Mouse (Mus musculus): ENCODE data around the gene Psmd12. TPM values are rescaled to one million over a fixed set of nuclear protein-coding genes. Genes with fewer than 3 reads are reported as not detected.
"Not testable (repeated sequence)": the region's sequence is repeated elsewhere in the genome, so short reads cannot be mapped to it uniquely, and the experiment has no call there.

Psmd12 gene
- polyA plus RNA-seq, 1 experiment from 2014 or later: 175 TPM

- Histone ChIP-seq H3K9me3 (no peaks in the 10 kb centered on the region), H3K27ac (no peak overlapping the region), H3K36me3 (no peaks in the 10 kb centered on the region), H3K4me1 (replicated peaks) (peaks cover 15% of the 10 kb centered on the region), H3K27me3 (no peaks in the 10 kb centered on the region), H3K9ac (replicated peaks) (no peak overlapping the region), H3K4me3 (replicated peaks) (no peak overlapping the region), H3K4me2 (replicated peaks) (no peak overlapping the region)
- ATAC-seq: no peak
- 23% methylated on average over 8 of the region's 8 CpGs for WGBS
Observed at GRCm38 (mm10) chr11:107473137-107473820, 6.0 kb upstream of the Psmd12 start.

DNA sequence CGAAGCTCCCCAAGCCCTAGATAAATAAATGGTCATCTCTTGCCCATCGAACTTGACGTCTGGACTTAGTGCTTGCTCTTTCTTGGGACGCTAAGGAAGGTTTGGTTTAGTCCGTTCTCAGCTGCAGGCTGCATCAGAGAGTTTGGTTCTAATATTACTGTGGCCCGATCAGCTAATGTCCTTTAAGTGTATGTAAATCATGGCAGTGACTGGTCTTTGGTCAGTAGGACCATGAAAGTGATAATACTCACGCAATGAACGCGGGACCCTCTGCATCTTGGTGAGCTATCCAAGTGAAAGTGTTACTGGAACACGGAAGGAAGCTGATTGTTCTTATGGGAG is 549 bp downstream of the Psmd12 start:
- Histone ChIP-seq H3K27me3 (no peaks in the 10 kb centered on the region), H3K36me3 (peaks cover 3% of the 10 kb centered on the region), H3K4me1 (replicated peaks) (peaks cover 22% of the 10 kb centered on the region), H3K9me3 (no peaks in the 10 kb centered on the region), H3K4me2 (replicated peaks) (peak overlapping the region; percentile 97), H3K9ac (replicated peaks) (peak overlapping the region; percentile 92), H3K4me3 (replicated peaks) (peak overlapping the region; percentile 95), H3K27ac (peak overlapping the region; percentile 73; the same call in 1 of the 2 replicates)
- ATAC-seq: no peak
- WGBS: 1% methylated on average over 10 of the region's 10 CpGs

GRCm38 (mm10) chr11:107484341-107484740 is 5.1 kb downstream of the Psmd12 start:
- Histone ChIP-seq H3K27ac (no peak overlapping the region), H3K27me3 (no peaks in the 10 kb centered on the region), H3K9ac (replicated peaks) (no peak overlapping the region), H3K4me1 (replicated peaks) (peaks cover 22% of the 10 kb centered on the region), H3K4me3 (replicated peaks) (no peak overlapping the region), H3K9me3 (no peaks in the 10 kb centered on the region), H3K36me3 (peaks cover 43% of the 10 kb centered on the region), H3K4me2 (replicated peaks) (no peak overlapping the region)
- 93% methylated on average over 3 of the region's 3 CpGs for WGBS
- ATAC-seq: no peak

DNA sequence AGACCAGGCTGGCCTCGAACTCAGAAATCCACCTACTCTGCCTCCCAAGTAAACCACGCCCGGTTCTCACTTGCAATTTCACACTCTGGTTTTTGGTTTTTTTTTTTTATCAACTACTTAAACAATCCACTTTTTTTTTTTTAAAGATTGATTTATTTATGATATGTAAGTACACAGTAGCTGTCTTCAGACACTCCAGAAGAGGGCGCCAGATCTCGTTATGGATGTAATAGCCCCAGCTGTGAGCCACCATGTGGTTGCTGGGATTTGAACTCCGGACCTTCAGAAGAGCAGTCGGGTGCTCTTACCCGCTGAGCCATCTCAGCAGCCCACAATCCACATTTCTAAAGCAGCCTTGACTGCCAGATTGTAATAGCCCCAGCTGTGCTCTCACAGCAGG is 23.5 kb downstream of the Psmd12 start:
- Histone ChIP-seq H3K36me3 (peaks cover 19% of the 10 kb centered on the region), H3K4me3 (replicated peaks) (no peak overlapping the region), H3K27me3 (no peaks in the 10 kb centered on the region), H3K9me3 (peaks cover 3% of the 10 kb centered on the region; the same call in 1 of the 2 replicates), H3K9ac (replicated peaks) (no peak overlapping the region), H3K4me2 (replicated peaks) (no peak overlapping the region), H3K27ac (no peak overlapping the region), H3K4me1 (replicated peaks) (no peaks in the 10 kb centered on the region)
- no peak for ATAC-seq
- 84% methylated on average over 8 of the region's 8 CpGs for WGBS

- ATAC-seq; H3K4me3 ChIP-seq (replicated peaks); H3K9me3 ChIP-seq; H3K4me1 ChIP-seq (replicated peaks); H3K27me3 ChIP-seq; H3K27ac ChIP-seq; H3K9ac ChIP-seq (replicated peaks); H3K36me3 ChIP-seq; H3K4me2 ChIP-seq (replicated peaks): not testable (repeated sequence)
- 96% methylated on average over 3 of the region's 4 CpGs for WGBS
Observed at GRCm38 (mm10) chr11:107504364-107504763, 25.1 kb downstream of the Psmd12 start.

GRCm38 (mm10) chr11:107506260-107506659 is 27.0 kb downstream of the Psmd12 start:
- Histone ChIP-seq H3K9ac (replicated peaks) (no peak overlapping the region), H3K9me3 (peaks cover 3% of the 10 kb centered on the region; the same call in 1 of the 2 replicates), H3K27me3 (no peaks in the 10 kb centered on the region), H3K4me2 (replicated peaks) (no peak overlapping the region), H3K36me3 (no peaks in the 10 kb centered on the region), H3K4me1 (replicated peaks) (peaks cover 20% of the 10 kb centered on the region), H3K4me3 (replicated peaks) (no peak overlapping the region), H3K27ac (no peak overlapping the region)
- 63% methylated on average over 1 of the region's 1 CpGs for WGBS
- ATAC-seq: no peak

- Histone ChIP-seq H3K9me3 (peaks cover 3% of the 10 kb centered on the region; the same call in 1 of the 2 replicates), H3K4me3 (replicated peaks) (no peak overlapping the region), H3K27me3 (no peaks in the 10 kb centered on the region), H3K4me2 (replicated peaks) (no peak overlapping the region), H3K9ac (replicated peaks) (no peak overlapping the region), H3K4me1 (replicated peaks) (peaks cover 20% of the 10 kb centered on the region), H3K27ac (no peak overlapping the region), H3K36me3 (no peaks in the 10 kb centered on the region)
- ATAC-seq: peak; percentile 50
- WGBS: 23% methylated on average over 11 of the region's 11 CpGs
Observed at GRCm38 (mm10) chr11:107509631-107510338, 30.5 kb downstream of the Psmd12 start.

DNA sequence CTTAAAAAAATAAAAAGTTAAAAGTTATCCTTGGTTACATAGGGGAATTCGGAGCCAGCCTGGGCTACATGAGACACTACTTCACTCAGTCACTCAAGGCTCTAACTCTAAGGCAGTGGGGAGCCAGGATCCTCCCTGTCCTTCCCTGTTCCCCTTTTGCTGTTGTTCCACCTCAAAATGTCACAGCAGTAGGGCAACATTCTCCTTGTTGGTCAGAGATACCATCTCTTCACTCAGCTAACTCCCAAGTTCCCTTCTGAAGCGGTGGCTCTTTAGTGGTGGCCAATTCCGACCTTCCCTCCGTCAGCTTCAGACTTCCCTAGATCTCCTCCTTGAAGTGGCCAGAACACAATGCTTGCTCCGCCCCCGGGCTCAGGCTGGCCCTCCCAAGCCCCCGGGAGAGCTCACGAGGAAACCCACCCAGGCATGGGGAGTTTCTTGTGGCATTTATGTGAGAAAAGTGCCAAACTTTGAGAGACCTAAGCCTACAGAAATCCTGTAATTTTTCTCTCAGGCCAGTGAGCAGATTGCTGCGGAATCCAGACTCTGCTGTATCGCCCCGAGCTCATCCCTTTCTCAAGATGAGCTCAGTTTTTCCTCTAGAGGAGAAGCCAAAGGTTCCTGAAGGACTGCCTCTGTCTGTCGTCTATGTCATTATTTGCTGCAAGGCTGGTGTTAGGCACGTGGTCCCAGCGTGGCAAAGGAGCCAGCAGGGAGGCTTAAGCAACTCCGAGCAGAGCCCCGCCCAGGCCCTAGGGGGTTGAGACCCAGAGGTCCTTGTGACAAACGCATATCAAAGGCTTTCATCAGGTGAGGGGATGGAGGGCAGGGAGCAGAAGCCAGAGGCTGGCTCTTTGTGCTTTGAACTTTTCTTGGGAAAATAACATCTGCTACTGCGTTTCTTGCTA is 31.3 kb downstream of the Psmd12 start:
- Histone ChIP-seq H3K4me3 (replicated peaks) (no peak overlapping the region), H3K4me1 (replicated peaks) (peaks cover 20% of the 10 kb centered on the region), H3K27ac (no peak overlapping the region), H3K36me3 (no peaks in the 10 kb centered on the region), H3K4me2 (replicated peaks) (peak overlapping the region; percentile 31), H3K27me3 (no peaks in the 10 kb centered on the region), H3K9me3 (no peaks in the 10 kb centered on the region), H3K9ac (replicated peaks) (0 out of 2 replicates have a peak overlapping the region, but pooled peaks have one; percentile 32)
- no peak for ATAC-seq
- 5% methylated on average over 18 of the region's 18 CpGs for WGBS

GRCm38 (mm10) chr11:107511954-107512353 is 32.7 kb downstream of the Psmd12 start:
- H3K27me3 ChIP-seq; H3K9ac ChIP-seq (replicated peaks); H3K9me3 ChIP-seq; H3K4me2 ChIP-seq (replicated peaks); H3K27ac ChIP-seq; H3K4me3 ChIP-seq (replicated peaks); H3K36me3 ChIP-seq; ATAC-seq: not testable (repeated sequence)
- WGBS: 53% methylated on average over 5 of the region's 5 CpGs
- H3K4me1 ChIP-seq (replicated peaks): peaks cover 20% of the 10 kb centered on the region

DNA sequence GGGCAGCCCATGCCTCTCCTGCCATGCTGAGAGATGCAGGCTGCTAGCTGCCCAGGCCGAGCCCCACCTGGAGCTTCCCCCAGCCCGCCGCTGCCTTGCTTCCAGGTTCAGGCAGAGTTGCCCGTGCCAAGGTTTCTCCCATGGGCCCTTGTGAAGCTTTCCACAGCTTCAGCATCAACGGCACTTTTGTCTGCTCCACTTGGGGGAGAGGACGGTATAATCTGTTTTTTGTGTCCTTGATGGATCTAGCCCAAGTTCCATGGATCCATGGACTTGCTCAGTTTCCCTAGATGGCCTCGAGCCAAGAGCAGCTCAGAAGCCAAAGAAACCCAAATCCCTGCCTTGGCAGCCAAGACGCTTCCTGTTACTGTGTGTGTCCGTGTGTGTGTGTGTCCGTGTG is 33.8 kb downstream of the Psmd12 start:
- no peak overlapping the region for H3K27ac ChIP-seq
- peaks cover 20% of the 10 kb centered on the region for H3K4me1 ChIP-seq (replicated peaks)
- H3K36me3 ChIP-seq: no peaks in the 10 kb centered on the region
- no peaks in the 10 kb centered on the region for H3K9me3 ChIP-seq
- 73% methylated on average over 10 of the region's 10 CpGs for WGBS
- no peak overlapping the region for H3K9ac ChIP-seq (replicated peaks)
- H3K4me2 ChIP-seq (replicated peaks): no peak overlapping the region
- H3K4me3 ChIP-seq (replicated peaks): no peak overlapping the region
- H3K27me3 ChIP-seq: no peaks in the 10 kb centered on the region
- ATAC-seq: no peak

GRCm38 (mm10) chr11:107516387-107516786 is 37.1 kb downstream of the Psmd12 start:
- 92% methylated on average over 2 of the region's 2 CpGs for WGBS
- H3K9ac ChIP-seq (replicated peaks): no peak overlapping the region
- no peaks in the 10 kb centered on the region for H3K4me1 ChIP-seq (replicated peaks)
- H3K27me3 ChIP-seq: no peaks in the 10 kb centered on the region
- no peak overlapping the region for H3K4me2 ChIP-seq (replicated peaks)
- H3K27ac ChIP-seq: no peak overlapping the region
- no peaks in the 10 kb centered on the region for H3K9me3 ChIP-seq
- no peak overlapping the region for H3K4me3 ChIP-seq (replicated peaks)
- no peak for ATAC-seq
- H3K36me3 ChIP-seq: no peaks in the 10 kb centered on the region
